Mouse (Mus musculus) ES-E14 (cell line): ENCODE measurements around the gene Filip1.

ENCODE experiments used
- CHD2 ChIP-seq: IDR thresholded peaks from 2 replicates; pipeline ENCODE4 v1.6.1; 2014; ENCODE audit warnings: mild to moderate bottlenecking, low read depth, low read length, inconsistent platforms
- HCFC1 ChIP-seq: IDR thresholded peaks from 2 replicates; pipeline ENCODE4 v1.6.1; 2012; ENCODE audit warnings: low read length, inconsistent platforms, borderline replicate concordance; ENCODE audit not compliant: insufficient read depth
- MAFK ChIP-seq: IDR thresholded peaks from 2 replicates; pipeline ENCODE4 v1.6.1; 2014; ENCODE audit warnings: mild to moderate bottlenecking, low read depth, low read length, inconsistent platforms; ENCODE audit not compliant: insufficient read depth
- ZC3H11A ChIP-seq: IDR thresholded peaks from 2 replicates; pipeline ENCODE4 v1.6.1; 2012; ENCODE audit warnings: low read depth, mild to moderate bottlenecking, inconsistent platforms, low read length, borderline replicate concordance

DNA sequence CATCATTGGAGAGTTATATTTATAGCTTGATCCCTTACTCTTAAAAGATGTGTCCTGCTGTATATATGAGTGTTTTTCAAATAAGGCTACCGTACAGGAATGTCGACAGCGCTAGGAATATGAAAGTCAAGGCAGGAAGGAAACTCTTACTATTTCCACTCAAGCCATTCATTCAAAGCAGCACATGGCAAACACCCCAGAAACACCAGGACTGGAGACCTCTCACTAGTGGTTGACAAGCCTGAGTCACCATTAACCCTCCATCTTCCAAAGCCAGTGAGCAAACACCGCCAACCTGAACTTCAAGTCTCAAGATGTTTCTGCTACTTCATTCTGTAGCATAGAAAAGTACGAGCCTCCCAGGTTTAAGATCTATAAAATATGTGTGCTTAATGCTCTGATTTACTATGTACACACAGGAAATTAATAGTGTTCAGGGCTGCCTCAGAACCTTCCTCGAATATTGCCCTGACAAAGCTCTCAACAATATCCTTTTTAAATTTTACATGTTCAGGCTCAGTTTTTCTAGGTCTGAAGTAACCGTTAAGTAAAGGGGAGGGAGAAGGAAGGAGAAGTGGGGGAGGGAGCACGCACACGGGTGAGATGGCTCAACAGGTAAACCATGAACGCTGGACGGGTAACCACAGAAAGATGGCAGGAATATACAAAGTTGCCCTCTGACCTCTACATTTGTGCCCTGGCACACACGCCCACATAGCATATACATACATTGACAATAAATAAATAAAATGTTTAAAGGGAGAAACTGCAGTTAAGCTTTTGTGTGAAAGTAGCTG is 34.2 kb downstream of the Filip1 start:
- TF ChIP-seq CHD2 (no peak), HCFC1 (no peak), MAFK (no peak), ZC3H11A (no peak)
